Mouse (Mus musculus) CH12.LX (cell line): Measurements from ENCODE around the gene Gm20388.

Source experiments
- BHLHE40 ChIP-seq: IDR thresholded peaks from 2 replicates; pipeline ENCODE4 v1.6.1; 2011; ENCODE audit warnings: mild to moderate bottlenecking, low read depth, low read length, improper control_type of control experiment
- CTCF ChIP-seq, 2 experiments: IDR thresholded peaks in 1 of 2; conservative IDR thresholded peaks in 1 of 2; 2 replicates each; pipeline ENCODE4 v1.5.1; 2011 to 2012; ENCODE audit warnings: low read depth in 2 of 2, low read length in 2 of 2, improper control_type of control experiment in 1 of 2, inconsistent platforms in 1 of 2, mild to moderate bottlenecking in 1 of 2, moderate library complexity in 1 of 2
- MEF2A ChIP-seq: IDR thresholded peaks from 2 replicates; pipeline ENCODE4 v1.6.1; 2014; ENCODE audit warnings: low read depth, mild to moderate bottlenecking, inconsistent platforms, low read length, improper control_type of control experiment, borderline replicate concordance
- MYC ChIP-seq: IDR thresholded peaks from 2 replicates; pipeline ENCODE4 v1.6.1; 2011; ENCODE audit warnings: low read depth, mild to moderate bottlenecking, improper control_type of control experiment, low read length
- RAD21 ChIP-seq: IDR thresholded peaks from 2 replicates; pipeline ENCODE4 v1.6.1; 2011; ENCODE audit warnings: low read depth, mild to moderate bottlenecking, low read length, improper control_type of control experiment, moderate library complexity
- USF1 ChIP-seq: IDR thresholded peaks from 2 replicates; pipeline ENCODE4 v1.6.1; 2014; ENCODE audit warnings: low read depth, mild to moderate bottlenecking, inconsistent platforms, low read length, improper control_type of control experiment
- ZKSCAN1 ChIP-seq: IDR thresholded peaks from 2 replicates; pipeline ENCODE4 v1.6.1; 2012; ENCODE audit warnings: low read depth, inconsistent platforms, low read length, improper control_type of control experiment, borderline replicate concordance

DNA sequence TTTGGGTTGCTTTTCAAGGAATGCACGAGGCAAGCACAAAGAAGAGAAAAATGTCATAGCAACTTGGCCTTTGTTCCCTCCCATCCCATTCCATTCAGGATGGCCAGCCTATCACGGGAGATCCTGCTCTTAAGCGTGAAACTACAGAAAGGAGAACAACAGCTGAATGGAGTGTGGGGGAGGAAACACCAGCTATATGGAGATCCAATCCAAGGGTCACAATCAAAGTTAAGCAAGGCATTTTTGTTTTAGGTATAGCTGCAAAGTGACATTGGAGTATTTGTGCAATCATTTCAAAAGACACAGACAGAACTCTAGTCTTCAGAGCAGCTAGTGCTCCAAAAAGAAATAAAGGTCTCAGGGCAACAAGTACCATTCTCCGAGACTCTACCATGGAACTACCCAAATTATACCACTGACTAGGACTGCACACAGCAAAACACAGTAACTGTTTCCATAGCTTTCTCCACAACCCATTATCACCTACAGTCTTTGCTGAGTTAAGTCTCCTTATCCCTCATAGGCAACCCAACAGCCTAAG is 3129.5 kb downstream of the Gm20388 start:
- TF ChIP-seq USF1 (no peak), MEF2A (no peak), MYC (no peak), BHLHE40 (no peak), ZKSCAN1 (no peak), RAD21 (no peak), CTCF (conservative IDR thresholded peaks at IDR 0.05 in 1 of 2, IDR thresholded peaks at IDR 0.05 in 1 of 2; ENCODE audit: low read depth in 2 of 2, low read length in 2 of 2) (no peak)
